Mouse (Mus musculus): Measurements from ENCODE around the gene Pum3.

DNA sequence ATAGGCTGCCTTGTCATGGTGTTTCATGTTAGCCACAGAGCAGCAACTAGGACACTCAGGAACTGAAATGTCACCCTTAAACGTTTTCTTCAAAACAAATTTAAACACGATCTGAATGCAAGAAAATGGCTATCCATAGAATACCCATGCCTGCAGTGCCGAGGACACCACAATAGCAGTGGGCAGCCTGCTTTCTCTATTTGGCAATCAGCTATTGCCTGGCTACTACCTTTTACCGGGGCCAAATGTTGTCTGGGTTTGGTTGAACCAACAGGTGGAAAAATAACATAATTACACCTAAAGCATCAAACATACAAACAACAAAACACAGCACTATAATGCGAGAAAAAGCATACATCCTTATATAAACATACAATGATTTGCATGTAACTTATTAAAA is 46.4 kb downstream of the Pum3 start:
- TF ChIP-seq CTCF (IDR thresholded peaks at IDR 0.05; ENCODE audit: control insufficient read depth, insufficient read depth, insufficient replicate concordance, low read depth, low read length) (no peak), POLR2A (IDR thresholded peaks at IDR 0.05; ENCODE audit: control insufficient read depth, low read depth, low read length) (no peak)
